Mouse (Mus musculus) thymus, adult 18-20 months (tissue): ENCODE measurements at regions not wholly inside any gene's neighbourhood (a gene's known extent, or its start where the extent isn't known, plus 50 kb on each side); places are given as distances from the start of the nearest gene placed in this dataset.
A peak's percentile ranks its signal among the peaks of the same experiment; 100 is the strongest.

Experiments
- DNase-seq, 2 experiments: peaks; one replicate each; pipeline ENCODE4 v3.0.0; 2022; ENCODE audit warnings: mixed read lengths in 2 of 2

DNA sequence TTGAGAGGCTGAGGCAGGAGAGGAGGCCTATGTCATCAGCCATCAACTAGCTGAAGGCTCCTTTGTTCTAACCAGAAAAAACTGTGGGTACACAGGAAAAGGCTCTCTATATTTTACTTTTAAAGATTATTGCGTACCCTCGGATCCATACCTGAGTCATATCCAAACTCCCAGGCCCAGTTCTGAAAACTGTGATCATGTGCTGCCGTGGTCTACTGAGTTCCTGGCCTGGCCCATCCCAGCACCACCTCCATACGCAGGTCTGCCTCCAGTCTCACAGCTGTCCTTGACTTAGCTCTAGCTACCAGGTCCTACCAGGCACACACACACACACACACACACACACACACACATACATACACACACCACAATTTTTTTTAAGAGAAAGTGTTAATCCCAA is 87.0 kb upstream of the Hs6st1 start:
- no peak for DNase-seq

DNA sequence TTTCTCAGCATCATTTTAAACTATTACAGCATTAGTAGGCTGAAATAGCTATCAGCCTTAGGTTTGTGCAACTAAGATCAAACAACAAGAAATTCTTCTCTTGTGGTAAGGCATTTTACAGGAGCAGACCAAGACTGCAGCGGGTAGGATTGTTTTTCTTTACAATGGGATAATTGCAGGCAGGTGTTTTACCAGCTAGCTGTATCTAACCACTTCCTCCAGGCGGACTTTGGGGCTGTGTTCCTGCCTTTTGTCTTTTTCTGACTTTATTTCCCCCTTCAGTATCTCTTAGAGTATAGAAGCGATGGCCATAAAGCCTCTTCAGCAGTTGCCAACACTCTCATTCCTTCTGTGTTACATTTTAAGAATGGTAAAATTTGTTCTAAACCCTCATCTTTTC is 84.8 kb upstream of the Hs6st1 start:
- DNase-seq, result peak in 1 of 2 experiments; percentile 31

DNA sequence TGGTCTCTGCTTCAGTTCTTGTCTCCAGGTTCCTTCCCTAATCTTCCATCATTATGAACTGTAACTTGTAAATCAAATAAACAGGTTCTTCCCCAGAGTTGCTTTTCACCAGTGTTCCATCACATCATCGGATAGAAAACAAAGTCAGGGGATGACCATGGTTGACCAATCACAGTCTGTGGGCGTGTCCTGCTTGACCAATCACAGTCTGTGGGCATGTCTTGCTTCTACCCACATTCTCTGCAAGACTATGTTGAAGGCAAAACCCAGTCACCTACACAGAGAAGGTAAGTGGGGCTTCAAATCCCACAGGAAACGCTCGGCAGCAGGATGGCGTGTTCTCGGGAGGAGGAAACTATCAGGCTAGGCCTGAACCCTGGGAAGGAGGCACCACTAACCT is 82.9 kb upstream of the Hs6st1 start:
- DNase-seq, result no peak

DNA sequence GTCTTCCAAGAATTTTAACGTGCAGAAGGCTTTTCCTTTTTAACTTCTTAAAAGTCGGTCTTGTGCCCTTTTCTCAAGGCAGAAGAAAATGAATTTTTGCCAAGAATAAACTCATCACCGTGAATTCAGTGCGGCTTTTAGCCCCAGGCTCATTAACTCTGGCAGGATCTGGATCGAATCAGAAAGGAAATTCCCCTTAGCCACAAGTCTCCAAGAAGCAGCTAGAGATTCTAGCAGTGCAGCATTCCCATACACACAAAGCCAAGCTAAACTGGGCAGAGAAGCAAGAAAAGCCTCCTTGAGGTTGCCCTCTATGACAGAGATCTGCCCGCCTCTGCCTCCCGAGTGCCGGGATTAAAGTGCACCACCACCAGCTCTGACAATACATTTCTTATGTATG is 81.5 kb upstream of the Hs6st1 start:
- DNase-seq, result no peak

DNA sequence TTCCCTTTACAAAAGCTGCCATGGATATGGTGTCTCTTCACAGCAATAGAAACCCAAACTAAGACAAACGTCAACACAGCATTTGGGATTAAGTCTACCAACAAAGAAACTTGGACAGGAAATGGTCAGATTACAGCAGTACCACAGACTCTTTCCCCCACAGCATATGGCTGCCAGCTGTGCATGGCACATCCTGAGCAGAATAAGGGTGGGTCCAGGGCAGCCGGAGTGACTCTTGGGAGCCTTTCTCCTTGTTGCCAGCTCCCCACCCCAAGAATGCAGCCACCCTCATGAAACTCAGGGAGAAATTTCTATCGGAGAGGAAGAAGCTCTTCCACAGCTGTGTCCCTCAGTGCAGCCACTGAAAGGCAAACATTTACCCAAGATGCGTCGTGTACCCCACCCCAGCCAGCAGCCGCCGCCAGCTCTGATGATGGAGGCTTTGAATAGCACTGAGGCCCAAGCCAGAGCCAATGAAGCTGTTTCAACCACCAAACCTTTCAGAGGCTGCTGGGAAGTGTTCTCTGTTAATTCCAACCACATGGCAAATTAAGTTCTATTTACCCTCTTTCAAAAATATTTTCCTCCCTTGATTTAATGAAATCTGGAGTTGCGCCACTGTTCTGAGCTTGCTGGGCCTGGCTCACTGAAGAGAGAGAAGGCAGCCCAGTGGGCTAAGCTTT is 75.8 kb upstream of the Hs6st1 start:
- no peak for DNase-seq

DNA sequence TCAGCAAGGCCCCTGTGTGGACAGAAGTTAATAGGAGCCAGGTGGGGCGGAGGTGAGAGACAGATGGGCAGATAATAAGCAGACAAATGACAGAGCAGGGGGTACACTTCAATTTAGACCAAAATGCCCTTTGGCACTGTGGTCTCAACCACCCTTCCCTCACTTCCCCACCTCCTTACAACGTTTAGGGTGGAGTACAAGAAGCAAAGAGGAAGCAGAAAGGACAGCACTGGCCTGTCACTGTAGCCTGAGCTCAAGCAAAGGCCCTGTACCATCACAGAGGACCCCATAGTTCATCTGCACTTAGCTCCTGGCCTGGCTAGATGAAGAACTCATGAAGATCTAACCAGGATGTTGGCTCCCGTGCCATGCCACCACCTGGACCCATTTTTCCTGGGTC is 75.3 kb upstream of the Hs6st1 start:
- DNase-seq, result no peak

DNA sequence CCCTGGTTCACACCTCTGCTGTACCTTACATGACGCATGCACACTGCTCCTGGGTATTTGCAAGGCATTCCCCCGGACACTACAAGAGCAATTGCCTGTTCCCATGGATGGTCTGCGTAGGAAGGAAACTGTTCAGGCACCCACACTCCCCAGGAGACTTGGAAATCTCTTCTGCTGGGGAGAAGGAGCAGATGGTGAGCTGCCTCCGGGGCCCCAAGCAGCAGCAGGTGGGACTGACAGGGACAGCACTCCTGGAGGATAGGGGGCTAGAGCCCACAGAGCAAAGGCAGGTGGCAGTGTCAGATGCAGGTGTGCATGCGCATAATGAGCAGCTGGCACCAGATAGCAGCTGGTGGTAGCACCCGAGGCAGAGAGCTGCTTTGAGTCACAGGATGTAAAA is 72.5 kb upstream of the Hs6st1 start:
- DNase-seq, result peak; percentile 18 to 34

DNA sequence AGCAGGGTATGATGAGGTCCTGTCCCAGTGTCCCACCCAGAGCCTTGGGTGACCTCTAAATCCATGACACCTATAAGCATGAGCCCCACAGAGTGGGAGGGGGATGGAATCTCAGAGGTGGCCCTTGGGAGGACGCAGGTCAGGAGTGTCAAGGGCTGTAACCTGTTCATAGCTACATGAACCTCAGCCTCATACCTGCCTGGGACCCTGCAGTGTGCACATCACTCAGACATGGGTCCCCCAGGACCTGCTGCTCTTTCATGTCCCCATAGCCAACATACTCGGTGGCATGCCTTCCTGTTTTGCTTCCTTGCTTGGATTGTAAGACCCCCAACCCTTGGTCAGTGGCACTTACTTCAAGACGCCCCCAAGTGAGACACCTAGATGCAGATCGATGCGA is 66.9 kb upstream of the Hs6st1 start:
- DNase-seq, result no peak

DNA sequence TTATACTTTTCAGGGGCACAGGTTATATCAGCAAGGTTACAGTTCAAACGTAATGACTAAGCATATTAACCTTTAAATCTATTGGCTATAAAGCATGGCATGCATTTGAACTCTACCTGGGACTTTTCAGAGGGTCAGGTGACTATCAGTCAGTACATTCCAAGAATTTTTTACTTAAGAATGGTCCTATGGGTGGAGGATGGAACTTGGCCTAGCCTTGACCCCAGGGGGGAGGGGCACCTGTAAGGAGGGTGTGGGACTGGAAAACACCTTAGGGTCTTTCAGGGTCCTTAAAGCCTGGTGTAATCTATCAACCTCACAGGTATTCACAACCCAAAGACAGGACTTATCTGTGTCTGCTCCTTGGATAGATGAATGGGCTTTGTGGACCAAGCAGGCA is 66.4 kb upstream of the Hs6st1 start:
- DNase-seq, result no peak

DNA sequence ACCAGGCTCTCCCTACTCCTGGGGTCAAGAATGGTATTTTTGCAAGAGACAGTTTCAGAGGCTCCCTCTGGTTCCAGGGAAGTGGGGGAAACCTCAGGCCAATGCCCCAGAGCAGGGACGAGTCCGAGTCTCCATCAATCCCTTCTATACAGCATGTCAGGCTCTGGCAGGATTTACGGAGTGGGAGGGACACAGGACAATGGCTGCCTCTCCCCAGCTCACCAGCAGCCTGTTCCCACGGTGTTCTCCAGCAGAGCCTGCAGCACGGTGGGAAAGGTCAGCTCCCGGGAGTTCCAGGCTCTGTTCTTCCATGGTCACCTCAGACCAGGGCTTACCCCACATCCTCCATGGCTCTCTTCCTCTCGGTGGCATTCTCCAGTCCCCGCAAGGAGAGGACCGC is 64.6 kb upstream of the Hs6st1 start:
- DNase-seq, result no peak

DNA sequence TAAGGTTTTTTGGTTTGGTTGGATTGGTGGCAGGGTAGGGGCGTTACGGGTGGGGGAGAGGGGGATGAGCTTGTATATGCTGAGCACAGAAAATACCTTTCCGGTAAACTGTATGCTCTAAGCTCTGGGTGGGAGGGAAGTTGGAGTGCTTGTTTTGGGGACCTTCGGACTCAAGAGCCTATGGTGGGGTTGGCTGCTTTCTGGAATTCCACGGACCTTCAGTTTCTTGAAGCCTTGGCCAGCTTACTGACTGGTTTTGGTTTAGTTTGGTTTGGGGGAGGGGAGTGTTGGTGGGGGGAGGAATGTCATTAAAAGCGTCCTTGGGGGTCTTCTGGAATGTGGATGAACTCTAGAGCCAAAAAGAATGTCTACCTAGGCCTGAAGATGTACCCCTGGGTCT is 59.6 kb upstream of the Hs6st1 start:
- no peak for DNase-seq

DNA sequence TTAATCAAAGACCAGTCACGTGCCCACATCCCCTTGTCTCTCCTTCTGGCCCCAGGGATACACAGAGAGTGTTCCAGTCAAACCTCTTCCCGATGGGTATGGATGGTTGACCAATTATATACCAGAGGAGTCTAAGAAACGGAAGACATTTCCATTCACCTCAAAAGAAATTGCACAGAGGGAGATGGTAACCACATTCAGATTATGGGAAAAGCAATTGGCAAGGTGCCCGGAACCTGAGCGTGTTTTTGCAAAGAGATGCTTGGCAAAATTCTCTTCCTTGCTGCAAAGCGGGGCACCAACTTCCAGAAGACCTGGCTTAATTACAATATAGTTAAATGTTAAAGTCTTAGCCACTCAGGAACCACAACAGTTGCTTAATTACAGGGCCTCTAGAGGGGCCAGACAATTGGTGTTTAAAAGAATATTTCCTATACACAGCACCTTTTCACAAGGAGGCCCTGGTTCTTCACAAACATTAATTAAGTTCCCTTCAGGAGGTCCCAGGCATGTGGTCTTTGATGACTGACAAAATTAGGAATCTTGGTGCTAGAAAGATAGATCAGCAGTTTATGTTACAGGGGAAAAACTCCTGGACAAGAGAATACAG is 59.1 kb upstream of the Hs6st1 start:
- DNase-seq, result no peak

DNA sequence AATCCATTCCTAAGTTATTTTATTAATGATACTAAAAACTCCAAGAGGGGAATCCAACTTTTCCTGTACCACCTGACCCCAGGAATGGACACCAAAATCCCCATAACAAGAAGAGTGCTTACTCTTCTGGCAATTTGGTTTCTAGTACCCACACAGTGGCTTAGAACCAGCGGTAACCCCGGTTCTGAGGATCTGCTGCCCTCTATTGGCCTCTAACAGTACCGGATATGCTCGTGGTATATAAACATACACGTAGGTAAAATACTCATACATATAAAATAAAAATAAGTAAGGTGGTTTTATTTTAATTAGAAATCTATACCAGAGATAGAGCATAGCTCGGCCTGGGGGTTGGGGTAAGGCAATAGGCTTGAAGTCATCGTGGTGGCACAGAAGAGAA is 58.0 kb upstream of the Hs6st1 start:
- no peak for DNase-seq

DNA sequence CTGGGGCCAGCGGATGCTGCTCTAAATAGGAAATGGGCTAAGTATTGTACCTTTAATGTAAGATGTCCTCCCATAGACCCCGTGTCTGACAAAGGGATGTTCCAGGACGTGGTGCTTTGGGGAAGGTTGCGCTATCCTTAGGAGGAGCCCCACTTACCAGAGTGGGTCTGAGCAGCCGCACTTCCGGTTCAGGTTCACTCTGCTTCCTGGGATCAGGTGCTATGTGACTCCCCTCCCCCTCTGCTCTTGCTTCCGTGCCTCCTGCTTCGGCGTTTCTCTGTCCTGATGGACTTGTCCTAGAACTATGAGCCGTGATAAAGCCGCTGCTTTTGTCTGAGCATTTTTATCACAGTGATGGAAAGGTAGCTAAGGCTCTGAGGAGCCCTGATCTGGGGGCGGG is 57.4 kb upstream of the Hs6st1 start:
- DNase-seq, result no peak

DNA sequence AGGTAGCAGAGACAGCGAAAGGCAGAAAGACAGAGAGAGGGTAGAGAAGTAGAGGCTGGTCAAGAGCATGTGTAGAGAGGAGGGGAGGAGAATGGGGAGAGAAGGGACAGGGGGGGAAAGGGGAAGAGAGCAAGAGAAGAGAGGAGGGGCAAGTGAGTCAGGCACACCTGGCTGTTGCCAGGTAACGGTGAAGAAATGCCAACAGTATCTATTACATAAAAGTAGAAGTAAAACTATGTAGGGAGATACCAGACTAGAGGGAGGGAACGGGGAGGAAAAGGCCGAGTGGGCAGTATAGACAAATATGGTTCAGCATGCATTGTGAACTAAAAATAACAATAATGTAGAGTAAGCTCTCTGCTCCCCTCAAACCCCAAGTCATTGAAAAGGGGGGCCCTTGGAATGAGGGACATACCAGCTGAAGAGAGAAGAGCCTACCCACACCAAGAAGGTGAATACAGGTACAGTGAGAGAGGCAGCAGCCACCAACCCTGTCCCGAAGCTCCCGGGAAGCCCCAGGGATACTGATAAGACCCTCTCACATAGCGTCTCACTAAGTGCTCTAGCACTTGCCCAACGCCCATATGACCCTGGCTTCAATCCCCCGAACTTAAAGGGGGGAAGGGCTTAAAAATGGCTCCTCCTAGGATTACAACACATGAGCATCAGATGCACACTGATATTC is 56.0 kb upstream of the Hs6st1 start:
- DNase-seq, result no peak

DNA sequence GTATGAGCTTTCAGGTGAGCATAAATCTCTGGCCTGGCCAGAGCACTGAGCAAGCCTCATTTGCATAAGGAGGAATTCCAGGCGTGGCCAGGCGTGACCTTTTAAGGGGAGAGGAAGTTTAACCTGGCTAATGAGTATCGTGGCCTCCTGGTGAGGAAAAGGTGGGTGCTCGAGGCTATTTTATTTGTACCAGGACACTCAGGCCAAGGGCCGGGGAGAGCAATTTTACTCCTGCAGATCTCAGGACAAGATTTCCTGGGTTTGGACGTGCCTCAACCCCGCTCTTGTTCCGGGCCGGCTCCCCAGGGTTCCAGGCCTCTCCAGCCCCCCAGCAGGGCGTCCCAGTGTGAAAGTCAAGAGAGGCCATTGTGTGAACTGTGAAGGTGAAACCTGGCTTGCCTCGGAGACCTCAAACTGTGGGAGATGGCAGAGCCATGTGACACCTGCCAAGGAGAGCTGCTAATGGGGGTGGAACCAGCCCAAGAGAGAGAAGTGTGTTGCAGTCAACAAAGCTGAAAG is 54.3 kb upstream of the Hs6st1 start:
- no peak for DNase-seq

DNA sequence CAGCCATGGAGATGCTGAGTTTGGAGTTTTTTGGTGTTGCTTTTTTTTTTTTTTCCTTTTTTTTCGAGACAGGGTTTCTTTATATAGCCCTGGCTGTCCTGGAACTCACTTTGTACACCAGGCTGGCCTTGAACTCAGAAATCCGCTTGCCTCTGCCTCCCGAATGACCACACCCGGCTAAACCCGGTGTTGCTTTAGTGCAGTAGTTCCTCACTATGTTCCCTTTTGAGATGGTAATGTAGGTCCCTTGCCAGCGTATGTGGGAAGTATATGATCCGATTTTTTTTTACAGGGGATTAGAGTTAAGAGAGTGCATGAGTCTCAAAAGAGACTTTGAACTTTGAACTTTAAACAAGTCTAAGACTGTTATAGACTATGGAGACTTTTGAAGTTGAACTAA is 53.8 kb upstream of the Hs6st1 start:
- DNase-seq, result no peak

DNA sequence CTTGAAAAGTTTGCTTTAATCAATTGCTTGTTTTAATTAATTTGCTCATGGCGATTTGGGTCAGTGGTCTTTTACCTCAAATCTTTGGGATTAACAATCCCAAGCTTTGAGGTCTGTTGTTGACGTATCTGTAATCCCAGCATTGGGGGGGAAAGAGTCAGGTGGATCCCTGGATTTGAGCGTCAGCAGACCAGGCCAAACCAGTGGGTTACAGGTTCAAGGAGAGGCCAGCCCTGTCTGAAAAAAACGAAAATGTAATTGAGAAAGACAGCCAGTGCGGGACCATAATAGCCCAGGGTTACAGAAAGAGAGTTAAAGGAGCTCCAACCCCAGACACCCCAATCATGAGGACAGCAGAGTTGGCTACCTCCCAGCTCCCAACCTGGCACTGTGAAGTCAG is 53.0 kb upstream of the Hs6st1 start:
- DNase-seq, result no peak

DNA sequence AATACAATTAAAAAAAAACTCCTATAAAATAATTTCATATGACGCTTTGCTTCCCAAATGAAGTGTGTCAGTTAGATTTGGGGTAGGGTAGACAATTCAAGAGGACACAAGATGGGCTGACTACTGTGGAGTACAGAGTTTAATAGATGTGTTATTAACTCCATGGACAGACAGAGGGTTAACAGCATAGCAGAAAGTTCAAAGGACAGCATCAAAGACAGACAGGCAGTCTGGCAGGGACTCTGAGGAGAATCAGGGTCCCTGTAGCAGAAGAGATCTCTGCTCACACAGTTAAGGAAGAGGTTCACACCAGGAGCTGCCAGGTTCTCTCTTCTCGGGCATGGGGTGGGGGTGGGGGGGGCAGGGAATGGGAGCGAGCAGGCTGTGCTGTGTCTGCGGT is 51.6 kb upstream of the Hs6st1 start:
- DNase-seq, result no peak

DNA sequence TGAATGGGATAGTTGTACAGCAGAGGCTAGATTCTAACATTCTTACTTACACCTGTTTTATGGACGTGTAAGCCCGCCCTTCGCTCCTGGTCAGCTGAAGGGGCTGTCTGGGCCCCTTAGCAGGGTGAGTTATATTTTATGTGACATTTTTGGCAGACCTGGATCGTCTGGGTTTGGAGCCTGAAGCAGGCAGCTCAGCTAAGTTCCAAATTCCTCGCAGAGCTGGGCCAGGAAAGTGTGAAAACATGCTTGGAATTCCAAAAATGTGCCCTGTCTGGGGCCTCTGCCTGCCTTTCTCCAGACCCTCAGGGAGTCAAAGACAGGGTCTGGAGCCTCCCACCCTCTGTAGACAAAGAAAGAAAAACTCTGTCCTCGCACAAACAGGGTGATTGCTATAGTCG is 51.1 kb upstream of the Hs6st1 start:
- no peak for DNase-seq

DNA sequence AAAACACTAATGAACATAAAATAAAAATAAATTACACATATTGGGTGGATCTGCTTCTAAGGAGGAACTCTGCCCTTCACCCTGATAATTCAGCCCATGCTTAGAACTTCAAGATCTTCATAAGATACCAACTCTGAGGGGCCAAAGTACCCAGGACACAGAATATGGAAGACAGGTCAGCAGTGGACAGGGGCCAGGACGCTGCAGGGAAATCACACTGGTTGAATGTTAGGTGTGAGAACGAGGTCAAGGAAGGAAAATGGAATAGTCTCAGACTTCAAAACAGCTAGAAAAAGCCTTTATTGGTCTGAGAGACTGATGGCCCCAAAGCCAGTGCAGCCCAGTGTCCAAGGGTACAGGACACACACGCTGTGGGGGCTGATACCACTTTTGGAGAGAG is 50.5 kb upstream of the Hs6st1 start:
- DNase-seq, result no peak
